Mouse (Mus musculus): ENCODE measurements at regions not wholly inside any gene's neighbourhood (a gene's known extent, or its start where the extent isn't known, plus 50 kb on each side); places are given as distances from the start of the nearest gene placed in this dataset.

DNA sequence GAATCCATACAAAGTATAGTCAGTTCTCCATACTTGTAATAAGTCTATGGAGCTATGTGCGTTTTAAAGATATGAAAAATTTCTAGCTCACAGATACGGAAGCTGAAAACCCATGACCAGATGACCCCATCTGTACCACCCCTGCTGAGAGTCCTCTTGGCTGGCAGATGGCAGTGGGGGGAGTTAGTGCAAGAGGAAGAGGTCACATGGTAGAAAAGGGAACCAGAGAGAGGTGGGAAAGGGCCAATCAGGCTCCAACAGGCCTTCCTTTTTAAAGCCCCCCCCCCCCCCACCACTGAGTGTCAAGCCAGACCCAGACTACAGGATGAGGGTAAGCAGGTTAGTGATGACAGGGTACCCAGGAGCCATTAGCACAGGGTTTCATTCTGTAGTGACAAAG lies 86.4 kb upstream of the Klf13 start:
- TF ChIP-seq CTCF (IDR thresholded peaks at IDR 0.05; ENCODE audit: extremely low read depth, insufficient read length, insufficient replicate concordance, low read depth, low read length) (no peak), POLR2A (IDR thresholded peaks at IDR 0.05; ENCODE audit: low read depth, low read length) (no peak)

Data from small intestine, adult 2 months (tissue).